Mouse (Mus musculus) embryonic facial prominence, embryonic 15.5 days (tissue): ENCODE results near the gene Akr1c21. TPM values are rescaled to one million over a fixed set of nuclear protein-coding genes. Genes with fewer than 3 reads are reported as not detected.

Experiments
- polyA plus RNA-seq: library from polyadenylated mRNA; unstranded; fragments of >200 nt; fragmentation: Nextera tagmentation; extraction: Ambion mirVana; gene quantifications from 2 replicates; pipeline ENCODE4 v1.2.1, GENCODE M21; 2015

The Akr1c21 gene
- polyA plus RNA-seq, 1 experiment from 2014 or later, result 0.16 TPM

Other genes starting within 250 kb of the Akr1c21 start
- not detected in 2 replicates for gene Akr1c6, start 139.8 kb upstream of the Akr1c21 start, polyA plus RNA-seq
- not detected in 2 replicates for gene Akr1c20, start 50.7 kb upstream of the Akr1c21 start, polyA plus RNA-seq
- 36.4 and 41.8 TPM in 2 replicates for gene Akr1e1, start 35.1 kb downstream of the Akr1c21 start, polyA plus RNA-seq